Mouse (Mus musculus) neural tube, embryonic 14.5 days (tissue): ENCODE data around the gene Sema3a. TPM values are rescaled to one million over a fixed set of nuclear protein-coding genes. Genes with fewer than 3 reads are reported as not detected.
"Not testable (repeated sequence)": the region's sequence is repeated elsewhere in the genome, so short reads cannot be mapped to it uniquely, and the experiment has no call there.

Source experiments
- ATAC-seq: fragments of 200-750 bp; cut with Nextera tagmentation; 2 replicates; pipeline ENCODE4 v1.8.0; 2017; ENCODE audit warnings: low read depth, mild to moderate bottlenecking, moderate TSS enrichment, moderate library complexity
- H3K27ac ChIP-seq: fragments of 300-500 bp; sonication (generic); 2 replicates; pipeline ENCODE4 v1.5.1; 2014; ENCODE audit warnings: low read depth, mild to moderate bottlenecking, control low read depth, low read length, moderate library complexity, mixed read lengths
- H3K27me3 ChIP-seq: fragments of 300-500 bp; sonication (generic); 2 replicates; pipeline ENCODE4 v1.6.1; 2014; ENCODE audit warnings: low read length; ENCODE audit not compliant: control insufficient read depth, insufficient read depth
- H3K36me3 ChIP-seq: fragments of 300-500 bp; sonication (generic); 2 replicates; pipeline ENCODE4 v1.6.1; 2014; ENCODE audit warnings: low read length, mixed read lengths; ENCODE audit not compliant: control insufficient read depth, insufficient read depth
- H3K4me1 ChIP-seq: fragments of 300-500 bp; sonication (generic); 2 replicates; pipeline ENCODE4 v1.6.1; 2014; ENCODE audit warnings: low read length; ENCODE audit not compliant: control insufficient read depth, insufficient read depth
- H3K4me2 ChIP-seq: fragments of 300-500 bp; sonication (generic); 2 replicates; pipeline ENCODE4 v1.6.1; 2014; ENCODE audit warnings: mild to moderate bottlenecking, low read depth, low read length, control low read depth
- H3K4me3 ChIP-seq: fragments of 300-500 bp; sonication (generic); 2 replicates; pipeline ENCODE4 v1.5.1; 2014; ENCODE audit warnings: low read depth, low read length, control low read depth, mixed read lengths
- H3K9ac ChIP-seq: fragments of 300-500 bp; sonication (generic); replicated peaks from 2 replicates; pipeline ENCODE4 v1.6.1; 2014; ENCODE audit warnings: low read depth, mild to moderate bottlenecking, control low read depth, low read length, mixed read lengths
- H3K9me3 ChIP-seq: fragments of 300-500 bp; sonication (generic); 2 replicates; pipeline ENCODE4 v1.6.1; 2016; ENCODE audit warnings: low read length; ENCODE audit not compliant: control insufficient read depth
- WGBS: fragments of 180-500 bp; shearing (Covaris S2); extraction: QIAGEN DNeasy Blood & Tissue Kit; methylation state at CpG from one replicate; pipeline ENCODE4 v1.1.7; 2014; 5-methylcytosine and 5-hydroxymethylcytosine counted together
- polyA plus RNA-seq: library from polyadenylated mRNA; unstranded; fragments of >200 nt; fragmentation: Nextera tagmentation; extraction: Ambion mirVana; gene quantifications from 2 replicates; pipeline ENCODE4 v1.2.1, GENCODE M21; 2014

Sema3a gene
- polyA plus RNA-seq, 1 experiment from 2014 or later, result 34.6 TPM

- H3K9ac ChIP-seq, result no peak overlapping the region
- H3K36me3 ChIP-seq, result no peaks in the 10 kb centered on the region
- no peaks in the 10 kb centered on the region for H3K9me3 ChIP-seq
- no peaks in the 10 kb centered on the region for H3K27me3 ChIP-seq
- H3K4me1 ChIP-seq, result no peaks in the 10 kb centered on the region
- no peak overlapping the region for H3K4me2 ChIP-seq
- H3K4me3 ChIP-seq, result no peak overlapping the region
- no peak overlapping the region for H3K27ac ChIP-seq
- no peak for ATAC-seq
- 72% methylated on average over 2 of the region's 2 CpGs for WGBS
Observed at GRCm38 (mm10) chr5:13594422-13594821, 469.2 kb downstream of the Sema3a start.

- H3K36me3 ChIP-seq, result no peaks in the 10 kb centered on the region
- no peak overlapping the region for H3K9ac ChIP-seq
- no peaks in the 10 kb centered on the region for H3K27me3 ChIP-seq
- no peak overlapping the region for H3K4me3 ChIP-seq
- no peaks in the 10 kb centered on the region for H3K9me3 ChIP-seq
- H3K4me2 ChIP-seq, result no peak overlapping the region
- no peak overlapping the region for H3K27ac ChIP-seq
- H3K4me1 ChIP-seq, result no peaks in the 10 kb centered on the region
- 83% methylated on average over 1 of the region's 1 CpGs for WGBS
- no peak for ATAC-seq
Observed at GRCm38 (mm10) chr5:13611631-13612030, 486.4 kb downstream of the Sema3a start.

DNA sequence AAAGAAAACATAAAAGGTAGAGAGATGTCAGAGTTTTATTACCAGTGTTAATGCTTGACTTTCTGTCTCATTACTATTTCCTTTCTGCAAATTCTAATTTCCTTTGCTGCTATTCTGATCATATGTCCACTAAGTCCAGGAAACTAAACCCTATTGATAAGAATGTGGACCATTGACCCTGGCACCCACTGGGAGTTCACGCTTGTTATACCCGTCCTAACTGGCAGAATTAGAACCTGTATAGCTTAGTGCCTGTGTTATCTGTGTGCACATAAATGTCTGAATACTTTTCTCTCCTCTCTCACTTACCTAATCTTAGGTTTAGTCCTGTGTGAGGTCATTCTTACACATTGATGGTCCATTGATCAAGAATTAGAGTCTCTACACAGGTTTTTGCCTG lies 486.9 kb downstream of the Sema3a start:
- Histone ChIP-seq H3K4me1 (no peaks in the 10 kb centered on the region), H3K27me3 (no peaks in the 10 kb centered on the region), H3K9me3 (no peaks in the 10 kb centered on the region), H3K4me2 (no peak overlapping the region), H3K27ac (no peak overlapping the region), H3K9ac (no peak overlapping the region), H3K36me3 (no peaks in the 10 kb centered on the region), H3K4me3 (no peak overlapping the region)
- ATAC-seq, result no peak
- WGBS, result 82% methylated on average over 2 of the region's 2 CpGs

GRCm38 (mm10) chr5:13614575-13614974 lies 489.4 kb downstream of the Sema3a start:
- not testable (repeated sequence) for ATAC-seq, H3K27me3 ChIP-seq, H3K4me1 ChIP-seq, H3K4me2 ChIP-seq, H3K36me3 ChIP-seq, H3K9me3 ChIP-seq, H3K9ac ChIP-seq, H3K4me3 ChIP-seq, H3K27ac ChIP-seq
- WGBS, result 86% methylated on average over 7 of the region's 7 CpGs

DNA sequence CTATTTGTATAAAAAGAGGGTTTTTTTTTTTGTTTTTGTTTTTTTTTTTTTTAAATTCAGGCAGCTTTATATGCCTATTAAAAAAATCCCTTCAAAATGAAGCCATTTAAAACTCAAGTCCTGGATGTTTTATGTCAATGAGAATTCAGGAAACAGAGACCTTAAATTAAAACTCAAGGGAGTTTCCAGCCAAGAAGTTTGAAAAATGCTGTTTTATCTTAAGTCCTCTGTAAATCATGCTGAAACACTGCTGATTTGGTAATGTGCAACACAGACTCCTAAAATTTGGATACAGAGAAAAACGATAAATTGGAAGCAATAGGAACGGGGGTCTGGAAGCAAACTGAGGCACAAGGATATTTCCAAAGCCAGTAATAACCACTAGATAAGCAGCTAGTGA lies 490.7 kb downstream of the Sema3a start:
- H3K36me3 ChIP-seq, result no peaks in the 10 kb centered on the region
- no peak for ATAC-seq
- H3K9ac ChIP-seq, result no peak overlapping the region
- H3K4me3 ChIP-seq, result no peak overlapping the region
- H3K4me1 ChIP-seq, result no peaks in the 10 kb centered on the region
- H3K9me3 ChIP-seq, result no peaks in the 10 kb centered on the region
- WGBS, result 90% methylated on average over 2 of the region's 2 CpGs
- no peak overlapping the region for H3K27ac ChIP-seq
- H3K4me2 ChIP-seq, result no peak overlapping the region
- H3K27me3 ChIP-seq, result no peaks in the 10 kb centered on the region

- Histone ChIP-seq H3K27ac (no peak overlapping the region), H3K36me3 (no peaks in the 10 kb centered on the region), H3K4me2 (no peak overlapping the region), H3K27me3 (no peaks in the 10 kb centered on the region), H3K4me1 (no peaks in the 10 kb centered on the region), H3K9me3 (no peaks in the 10 kb centered on the region), H3K9ac (no peak overlapping the region), H3K4me3 (no peak overlapping the region)
- no peak for ATAC-seq
- WGBS, result 70% methylated on average over 7 of the region's 7 CpGs
Observed at GRCm38 (mm10) chr5:13622578-13622977, 497.4 kb downstream of the Sema3a start.

- H3K27me3 ChIP-seq, result no peaks in the 10 kb centered on the region
- H3K36me3 ChIP-seq, result no peaks in the 10 kb centered on the region
- H3K4me2 ChIP-seq, result no peak overlapping the region
- no peaks in the 10 kb centered on the region for H3K4me1 ChIP-seq
- H3K27ac ChIP-seq, result no peak overlapping the region
- H3K9ac ChIP-seq, result no peak overlapping the region
- H3K4me3 ChIP-seq, result no peak overlapping the region
- H3K9me3 ChIP-seq, result no peaks in the 10 kb centered on the region
- ATAC-seq, result no peak
- WGBS, result 18% methylated on average over 5 of the region's 5 CpGs
Observed at GRCm38 (mm10) chr5:13624754-13625153, 499.5 kb downstream of the Sema3a start.

DNA sequence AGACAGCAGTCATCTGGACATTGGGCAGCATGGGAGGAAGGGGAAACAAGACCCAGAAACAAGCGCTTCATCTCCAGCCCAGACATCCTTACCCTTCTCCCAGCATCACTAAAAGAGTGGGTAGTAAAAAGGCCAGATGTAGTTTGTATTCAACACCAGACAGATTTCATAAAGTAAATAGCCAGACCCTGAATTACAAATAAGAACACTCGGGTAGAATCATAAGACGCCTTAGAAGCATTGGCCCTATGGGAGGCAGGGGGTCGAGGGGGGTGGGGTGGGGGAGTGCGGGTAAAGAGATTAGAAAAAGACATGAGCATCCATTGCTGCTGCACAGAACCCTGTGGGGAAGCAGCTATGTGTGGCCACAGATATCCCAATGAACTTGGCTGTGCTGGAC lies 500.9 kb downstream of the Sema3a start:
- Histone ChIP-seq H3K9me3 (no peaks in the 10 kb centered on the region), H3K4me2 (no peak overlapping the region), H3K4me1 (no peaks in the 10 kb centered on the region), H3K36me3 (no peaks in the 10 kb centered on the region), H3K4me3 (no peak overlapping the region), H3K9ac (no peak overlapping the region), H3K27me3 (no peaks in the 10 kb centered on the region), H3K27ac (no peak overlapping the region)
- whole genome bisulfite sequencing, result 78% methylated on average over 5 of the region's 5 CpGs
- no peak for ATAC-seq

- Histone ChIP-seq H3K4me2 (peak overlapping the region; percentile 59), H3K9me3 (no peaks in the 10 kb centered on the region), H3K36me3 (no peaks in the 10 kb centered on the region), H3K27me3 (no peaks in the 10 kb centered on the region), H3K27ac (no peak overlapping the region), H3K4me3 (peak overlapping the region; percentile 30), H3K4me1 (no peaks in the 10 kb centered on the region), H3K9ac (0 out of 2 replicates have a peak overlapping the region, but pooled peaks have one; percentile 34)
- WGBS, result 10% methylated on average over 24 of the region's 24 CpGs
- ATAC-seq, result peak; percentile 95
Observed at GRCm38 (mm10) chr5:13628606-13629311, 503.5 kb downstream of the Sema3a start.
